Mouse (Mus musculus) heart, adult 8-10 months (tissue): ENCODE measurements at regions not wholly inside any gene's neighbourhood (a gene's known extent, or its start where the extent isn't known, plus 50 kb on each side); places are given as distances from the start of the nearest gene placed in this dataset.
A peak's percentile ranks its signal among the peaks of the same experiment; 100 is the strongest.

Experiments
- DNase-seq: peaks from one replicate; pipeline ENCODE4 v3.0.0; 2022; ENCODE audit warnings: low spot score

- no peak for DNase-seq
Observed at GRCm38 (mm10) chr11:63287766-63288165, 159.0 kb downstream of the Pmp22 start.

- DNase-seq: no peak
Observed at GRCm38 (mm10) chr11:63290618-63291017, 161.8 kb downstream of the Pmp22 start.

GRCm38 (mm10) chr11:63293485-63293884, 164.7 kb downstream of the Pmp22 start:
- no peak for DNase-seq

- DNase-seq: no peak
Observed at GRCm38 (mm10) chr11:63294476-63294875, 165.7 kb downstream of the Pmp22 start.

- DNase-seq: no peak
Observed at GRCm38 (mm10) chr11:63296476-63296875, 167.7 kb downstream of the Pmp22 start.

GRCm38 (mm10) chr11:63299712-63300581, 171.2 kb downstream of the Pmp22 start:
- DNase-seq: no peak

- DNase-seq: peak; percentile 3
Observed at GRCm38 (mm10) chr11:63325166-63325565, 196.4 kb downstream of the Pmp22 start.

- no peak for DNase-seq
Observed at GRCm38 (mm10) chr11:63326864-63327263, 198.1 kb downstream of the Pmp22 start.

GRCm38 (mm10) chr11:63337503-63337902, 208.7 kb downstream of the Pmp22 start:
- DNase-seq: no peak

GRCm38 (mm10) chr11:63338277-63338676, 209.5 kb downstream of the Pmp22 start:
- DNase-seq: no peak

- DNase-seq: no peak
Observed at GRCm38 (mm10) chr11:63345653-63346052, 216.9 kb downstream of the Pmp22 start.

GRCm38 (mm10) chr11:63350123-63350696, 221.4 kb downstream of the Pmp22 start:
- peak; percentile 38 for DNase-seq

GRCm38 (mm10) chr11:63351999-63352398, 223.2 kb downstream of the Pmp22 start:
- DNase-seq: no peak

- DNase-seq: no peak
Observed at GRCm38 (mm10) chr11:63352990-63353389, 224.2 kb downstream of the Pmp22 start.

GRCm38 (mm10) chr11:63353671-63354070, 224.9 kb downstream of the Pmp22 start:
- no peak for DNase-seq

GRCm38 (mm10) chr11:63357772-63358344, 229.1 kb downstream of the Pmp22 start:
- DNase-seq: no peak

GRCm38 (mm10) chr11:63367756-63368265, 239.0 kb downstream of the Pmp22 start:
- no peak for DNase-seq

- no peak for DNase-seq
Observed at GRCm38 (mm10) chr11:63369475-63369874, 240.7 kb downstream of the Pmp22 start.

- DNase-seq: no peak
Observed at GRCm38 (mm10) chr11:63376311-63376710, 247.5 kb downstream of the Pmp22 start.

GRCm38 (mm10) chr11:63376991-63377390, 248.2 kb downstream of the Pmp22 start:
- DNase-seq: peak; percentile 4

- no peak for DNase-seq
Observed at GRCm38 (mm10) chr11:63388247-63388646, 259.5 kb downstream of the Pmp22 start.

- DNase-seq: no peak
Observed at GRCm38 (mm10) chr11:63391478-63391877, 262.7 kb downstream of the Pmp22 start.

GRCm38 (mm10) chr11:63392378-63392777, 263.6 kb downstream of the Pmp22 start:
- no peak for DNase-seq
